Mouse (Mus musculus) heart, postnatal 36 days (tissue): ENCODE results near the gene Clec16a. TPM values are rescaled to one million over a fixed set of nuclear protein-coding genes. Genes with fewer than 3 reads are reported as not detected.

Experiments
- DNase-seq, 2 experiments: peaks; one replicate each; pipeline ENCODE4 v3.0.0; 2021 to 2022
- intact Hi-C: fragments of 180-260 bp; cut with DNase I; formaldehyde crosslinking; loops from one replicate; pipeline ENCODE4 v1.15.1; 2025
- total RNA-seq, 2 experiments: library from RNA; stranded (reverse); gene quantifications; 2 replicates each; pipeline ENCODE4 v1.2.3; 2021

Gene Clec16a
- total RNA-seq, 2 experiments from 2014 or later: 52.8 TPM

DNA sequence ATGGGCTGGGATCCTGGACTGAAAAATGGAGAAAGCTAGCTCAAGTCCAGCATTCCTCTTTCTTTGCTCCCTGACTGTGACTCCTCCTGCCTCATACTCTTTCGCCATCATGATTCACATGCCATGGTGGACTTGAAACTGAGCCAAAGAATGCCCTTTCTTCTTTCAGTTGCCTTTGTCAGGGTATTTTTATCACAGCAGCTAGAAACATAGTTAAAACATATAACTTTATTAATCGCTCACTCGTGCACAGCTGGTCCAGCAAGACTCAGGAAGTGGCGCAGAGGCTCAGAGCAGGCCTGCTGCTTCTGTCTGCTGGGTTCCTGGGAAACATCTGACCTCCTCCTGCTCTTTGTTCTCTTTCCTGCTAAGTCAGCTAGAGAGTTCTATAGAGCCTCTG lies 158.8 kb downstream of the Clec16a start:
- intact Hi-C loops: no loop called here
- no peak for DNase-seq

GRCm38 (mm10) chr16:10705396-10705795 lies 160.3 kb downstream of the Clec16a start:
- intact Hi-C loops: no loop called here

DNA sequence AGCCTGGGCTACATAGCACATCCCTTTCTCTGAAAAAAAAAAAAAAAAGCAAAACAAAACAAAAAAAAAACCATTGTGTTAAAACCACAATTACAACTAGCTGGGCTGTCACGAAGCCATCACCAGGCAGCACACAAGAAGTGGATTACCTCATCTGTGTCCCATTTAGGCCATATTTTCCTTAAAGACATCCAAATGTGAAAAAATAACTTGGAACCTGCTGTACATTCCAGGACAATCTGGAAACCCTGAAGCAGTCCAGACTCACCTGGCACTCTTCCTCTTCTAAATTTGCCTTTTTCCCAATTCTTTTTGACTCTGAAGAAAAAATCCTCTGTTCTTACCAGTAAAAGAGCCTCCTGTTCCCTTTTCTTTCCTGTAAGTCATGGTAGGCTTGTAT lies 166.4 kb downstream of the Clec16a start:
- no peak for DNase-seq
- intact Hi-C loops: no loop called here

More at GRCm38 (mm10) chr16:10705396-10705795, 160.3 kb downstream of the Clec16a start:
- no peak for DNase-seq

- intact Hi-C loops: no loop called here
- DNase-seq: no peak
Measured at GRCm38 (mm10) chr16:10713041-10713440, 167.9 kb downstream of the Clec16a start.

DNA sequence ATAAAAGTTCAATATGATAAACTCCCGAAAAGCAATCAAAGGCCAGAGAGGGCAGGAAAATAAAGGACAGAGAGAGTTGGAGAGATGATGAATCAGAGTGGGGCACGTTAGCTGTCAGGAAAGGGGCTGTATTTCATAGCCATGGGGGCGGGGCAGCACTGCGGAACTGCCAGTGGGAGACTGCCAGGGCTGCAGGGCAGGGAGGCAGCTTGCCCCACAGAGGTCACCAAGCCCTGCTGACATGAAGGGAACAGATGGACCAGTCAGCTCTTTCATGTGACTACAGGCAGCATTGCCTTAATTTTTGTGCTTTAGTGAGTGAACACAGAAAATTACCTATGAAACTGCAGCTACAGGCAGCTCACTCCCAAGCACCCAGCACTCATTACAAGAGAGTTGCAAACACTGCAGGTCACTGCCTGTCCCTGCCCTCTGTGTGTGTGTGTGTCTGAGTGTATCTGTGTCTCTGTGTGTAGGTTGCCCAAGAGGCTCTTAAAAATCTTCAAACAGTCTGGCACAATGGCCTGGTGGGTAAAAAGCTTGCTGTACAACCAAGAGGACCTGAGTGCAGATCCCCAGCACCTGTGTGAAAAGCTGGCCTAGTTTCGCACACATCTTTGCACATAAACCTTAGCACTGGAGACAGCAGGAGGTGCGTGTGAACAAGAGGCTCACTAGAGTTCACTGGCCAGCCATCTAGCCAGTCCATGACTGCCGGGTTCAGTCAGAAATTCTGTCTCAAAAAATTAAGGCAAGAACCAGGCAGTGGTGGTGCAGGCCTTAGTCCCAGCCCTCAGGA lies 168.5 kb downstream of the Clec16a start:
- DNase-seq: no peak
- intact Hi-C loops: no loop called here

GRCm38 (mm10) chr16:10715211-10715610 lies 170.1 kb downstream of the Clec16a start:
- intact Hi-C loops: no loop called here
- no peak for DNase-seq

DNA sequence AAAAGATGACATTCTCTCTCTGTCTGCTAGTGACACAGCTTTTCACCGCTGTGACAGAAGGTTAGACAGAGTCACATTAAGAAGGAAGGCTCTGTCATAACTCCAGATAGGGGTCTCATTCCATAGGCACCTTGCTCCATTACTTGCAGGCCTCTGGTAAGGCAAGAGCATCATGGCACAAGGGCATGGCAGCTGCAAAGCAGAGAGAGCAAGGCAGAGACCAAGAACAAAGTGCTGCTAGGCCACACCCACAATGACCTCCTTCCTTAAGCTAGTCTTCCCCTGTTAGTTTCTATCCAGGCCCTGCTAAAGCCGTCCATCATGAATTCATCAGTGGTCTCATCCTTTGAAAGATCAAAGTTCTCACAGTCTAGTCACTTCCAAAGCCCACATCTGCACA lies 170.5 kb downstream of the Clec16a start:
- DNase-seq: no peak
- intact Hi-C loops: no loop called here

DNA sequence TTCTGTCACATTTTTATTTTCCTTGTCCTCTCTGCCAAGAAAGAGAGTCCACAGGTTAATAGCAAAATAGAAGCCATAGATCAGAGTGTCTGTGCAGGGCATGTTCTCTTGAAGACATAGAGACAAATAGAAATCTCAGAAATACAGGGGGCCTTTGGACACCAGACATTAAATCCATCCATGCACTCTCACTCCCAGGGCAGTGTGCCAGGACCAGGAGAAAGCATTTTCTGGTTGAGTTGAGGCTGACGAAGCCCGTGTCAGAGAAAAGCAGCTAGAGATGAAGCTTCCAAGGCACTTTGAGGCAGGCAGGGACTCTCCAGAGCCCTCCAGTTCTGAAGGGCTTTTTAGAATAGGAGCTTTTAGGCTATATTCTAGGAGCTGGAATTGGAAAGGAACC lies 171.6 kb downstream of the Clec16a start:
- intact Hi-C loops: no loop called here
- DNase-seq: no peak

DNA sequence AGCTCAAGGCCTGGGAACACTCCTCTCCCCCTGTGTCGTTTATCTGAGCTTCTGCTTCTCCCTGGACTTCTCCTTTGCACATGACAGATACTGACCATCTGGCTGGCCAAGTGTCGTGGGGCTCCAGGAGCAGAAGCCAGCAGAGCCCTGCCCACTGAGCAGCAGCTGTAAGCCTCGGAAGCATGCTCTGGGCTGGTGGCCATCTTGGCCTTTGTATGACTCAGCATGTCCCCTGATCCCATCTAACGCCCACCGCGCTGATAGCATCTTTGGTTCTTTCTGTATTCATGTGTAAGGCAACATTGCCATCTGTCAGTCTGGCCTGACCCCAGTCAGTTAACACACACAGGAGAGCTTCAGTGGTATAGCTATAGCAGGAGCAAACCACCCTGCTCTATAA lies 174.8 kb downstream of the Clec16a start:
- intact Hi-C loops: no loop called here
- DNase-seq: peak in 1 of 2 experiments; percentile 18

DNA sequence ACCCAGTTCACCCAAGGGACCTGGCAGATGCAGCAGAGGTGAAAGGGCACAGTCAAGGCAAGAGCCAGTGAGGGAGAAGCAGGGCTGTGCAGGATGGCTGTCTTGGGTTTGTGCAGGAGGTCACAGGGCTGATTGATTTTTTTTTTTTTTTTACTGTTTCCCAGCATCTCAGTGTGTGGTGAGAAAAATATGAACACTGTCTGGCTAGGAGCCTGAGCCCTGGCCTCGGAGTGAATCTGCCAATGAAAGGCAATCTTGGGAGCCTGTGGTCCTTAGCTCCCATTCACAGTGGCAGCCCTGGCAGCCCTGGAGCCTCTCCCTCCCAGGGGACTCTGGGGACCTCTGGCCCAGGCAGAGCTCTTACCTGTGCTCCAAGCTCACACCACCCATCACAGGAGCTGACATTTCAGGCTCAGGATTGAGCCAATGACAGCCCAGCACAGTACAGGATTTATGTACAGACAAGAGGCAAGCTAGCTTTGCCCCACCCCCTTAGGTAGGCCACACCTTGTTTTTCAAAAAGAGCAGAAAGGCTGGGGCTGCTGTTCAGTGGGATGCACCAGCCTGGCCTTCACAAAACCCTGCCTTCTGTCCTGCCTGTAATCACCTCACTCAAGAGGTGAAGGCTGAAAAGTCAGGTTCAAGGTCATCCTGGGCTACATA lies 177.9 kb downstream of the Clec16a start:
- intact Hi-C loops: no loop called here
- DNase-seq: no peak

GRCm38 (mm10) chr16:10723816-10724647 lies 178.9 kb downstream of the Clec16a start:
- DNase-seq: no peak
- intact Hi-C loops: no loop called here

DNA sequence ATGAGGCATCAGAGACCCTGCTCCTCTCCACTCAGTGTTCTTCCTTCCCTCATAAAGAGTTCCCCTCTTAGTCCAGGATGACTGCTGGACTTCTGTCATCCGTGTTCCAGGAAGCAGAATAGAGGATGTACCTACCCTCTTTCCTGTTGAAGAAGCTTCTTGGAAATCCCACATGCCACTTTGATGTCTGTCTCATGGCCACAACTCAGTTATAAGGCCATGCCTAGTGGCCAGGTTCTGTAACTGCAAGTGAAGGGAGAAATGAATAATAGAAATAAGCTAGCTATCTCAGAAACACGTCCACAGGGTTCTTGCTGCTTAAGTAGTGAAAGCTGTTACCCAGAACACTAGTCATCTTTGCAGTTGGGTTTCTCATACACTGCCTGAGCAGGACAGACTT lies 180.0 kb downstream of the Clec16a start:
- no peak for DNase-seq
- intact Hi-C loops: no loop called here

- no peak for DNase-seq
- intact Hi-C loops: loop anchor here (2.0 kb wide), 1 partner anchor 33 kb away; no protein-coding TSS in a partner anchor
Measured at GRCm38 (mm10) chr16:10727630-10728029, 182.5 kb downstream of the Clec16a start.

GRCm38 (mm10) chr16:10728886-10729285 lies 183.7 kb downstream of the Clec16a start:
- intact Hi-C loops: loop anchor here (2.0 kb wide), 1 partner anchor 32 kb away; no protein-coding TSS in a partner anchor
- DNase-seq: no peak

GRCm38 (mm10) chr16:10730941-10731340 lies 185.8 kb downstream of the Clec16a start:
- intact Hi-C loops: no loop called here
- no peak for DNase-seq

- DNase-seq: no peak
- intact Hi-C loops: no loop called here
Measured at GRCm38 (mm10) chr16:10731785-10732184, 186.6 kb downstream of the Clec16a start.

DNA sequence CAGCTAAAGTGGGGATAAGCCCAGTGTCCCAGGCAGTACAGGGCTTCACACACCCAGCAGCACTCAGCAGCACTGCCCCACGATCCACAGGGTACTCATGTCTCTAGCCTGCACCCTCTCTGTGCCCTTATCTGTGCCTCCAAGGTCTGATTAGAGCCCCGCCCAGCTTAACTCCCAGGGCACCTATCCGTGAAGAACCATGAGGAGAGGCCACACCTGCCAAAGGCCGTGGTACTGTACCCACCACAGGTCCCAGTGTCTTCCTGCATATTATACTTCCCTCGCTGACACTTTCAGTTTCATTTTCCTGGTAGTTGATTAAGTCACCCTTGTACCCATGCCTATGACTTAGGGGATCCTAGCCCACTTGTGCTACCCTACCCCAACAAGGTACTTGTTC lies 187.3 kb downstream of the Clec16a start:
- DNase-seq: no peak
- intact Hi-C loops: no loop called here

GRCm38 (mm10) chr16:10735781-10736180 lies 190.6 kb downstream of the Clec16a start:
- intact Hi-C loops: no loop called here
- no peak for DNase-seq

- DNase-seq: no peak
- intact Hi-C loops: no loop called here
Measured at GRCm38 (mm10) chr16:10736364-10736763, 191.2 kb downstream of the Clec16a start.

DNA sequence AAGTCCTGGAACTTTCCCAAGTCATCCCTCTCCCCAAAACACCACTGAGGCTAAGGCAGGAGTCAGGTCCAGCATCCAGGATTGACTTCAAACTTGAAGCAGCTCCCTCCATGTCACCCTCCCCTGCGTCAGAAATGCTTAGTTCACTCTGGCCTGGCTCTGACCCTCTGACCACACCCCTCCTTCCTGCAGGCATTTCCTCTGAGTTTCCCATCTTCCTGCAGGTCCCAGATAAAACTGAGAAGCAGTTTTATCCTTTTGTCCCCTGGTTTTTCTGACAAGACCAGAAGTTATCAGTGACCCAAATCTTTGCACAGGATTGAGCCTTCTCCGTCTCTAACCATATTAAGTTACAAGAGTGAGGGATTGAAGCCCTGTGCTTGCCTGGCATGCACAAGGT lies 192.4 kb downstream of the Clec16a start:
- DNase-seq: peak; percentile 41 to 47
- intact Hi-C loops: no loop called here

- DNase-seq: no peak
- intact Hi-C loops: loop anchor here (2.0 kb wide), 1 partner anchor 48 kb away; no protein-coding TSS in a partner anchor
Measured at GRCm38 (mm10) chr16:10738866-10739265, 193.7 kb downstream of the Clec16a start.
